Mouse (Mus musculus) olfactory bulb, adult 2 months (tissue): ENCODE measurements around the gene Crocc.

Source experiments
- CTCF ChIP-seq: fragments of 200-500 bp; IDR thresholded peaks from 2 replicates; pipeline ENCODE4 v1.5.1; 2012; ENCODE audit warnings: low read depth, mild to moderate bottlenecking, low read length, moderate library complexity; ENCODE audit not compliant: insufficient read depth
- POLR2A ChIP-seq: fragments of 200-500 bp; IDR thresholded peaks from 2 replicates; pipeline ENCODE4 v1.6.1; 2012; ENCODE audit warnings: mild to moderate bottlenecking, low read depth, low read length, moderate library complexity; ENCODE audit not compliant: insufficient read depth

DNA sequence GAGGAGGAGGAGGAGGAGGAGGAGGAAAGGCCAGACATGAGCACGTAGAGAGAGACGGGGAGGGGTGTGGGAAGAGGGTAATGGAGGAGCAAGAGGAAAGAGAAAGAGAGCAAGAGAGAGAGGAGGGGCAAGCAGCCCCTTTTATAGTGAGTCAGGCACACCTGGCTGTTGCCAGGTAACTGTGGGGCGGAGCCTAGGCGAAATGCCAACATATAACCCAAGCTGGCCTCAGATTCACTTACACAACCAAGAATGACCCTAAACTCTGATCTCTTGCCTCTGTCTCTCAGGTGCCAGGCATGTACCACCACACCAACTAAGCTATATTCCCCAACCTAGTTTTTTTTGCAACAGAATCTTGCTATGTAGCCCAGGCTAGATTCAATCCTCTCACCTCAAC, 77.5 kb downstream of the Crocc start:
- TF ChIP-seq POLR2A = no peak
- no peak for TF ChIP-seq CTCF
